Mouse (Mus musculus) neural tube, embryonic 13.5 days (tissue): Measurements from ENCODE around the gene Ing3. TPM values are rescaled to one million over a fixed set of nuclear protein-coding genes. Genes with fewer than 3 reads are reported as not detected.

Experiments used
- ATAC-seq: fragments of 200-750 bp; cut with Nextera tagmentation; 2 replicates; pipeline ENCODE4 v1.8.0; 2017; ENCODE audit warnings: low read depth, mild to moderate bottlenecking, moderate TSS enrichment, moderate library complexity
- H3K27ac ChIP-seq: fragments of 300-500 bp; sonication (generic); replicated peaks from 2 replicates; pipeline ENCODE4 v1.5.1; 2015; ENCODE audit warnings: moderate library complexity, mild to moderate bottlenecking, inconsistent platforms
- H3K27me3 ChIP-seq: fragments of 300-500 bp; sonication (generic); 2 replicates; pipeline ENCODE4 v1.6.1; 2015; ENCODE audit warnings: mild to moderate bottlenecking, inconsistent platforms
- H3K36me3 ChIP-seq: fragments of 300-500 bp; sonication (generic); 2 replicates; pipeline ENCODE4 v1.6.1; 2015; ENCODE audit warnings: mild to moderate bottlenecking, inconsistent platforms
- H3K4me1 ChIP-seq: fragments of 300-500 bp; sonication (generic); replicated peaks from 2 replicates; pipeline ENCODE4 v1.6.1; 2015; ENCODE audit warnings: inconsistent platforms
- H3K4me2 ChIP-seq: fragments of 300-500 bp; sonication (generic); 2 replicates; pipeline ENCODE4 v1.6.1; 2015; ENCODE audit warnings: inconsistent platforms, mild to moderate bottlenecking, moderate library complexity
- H3K4me3 ChIP-seq: fragments of 300-500 bp; sonication (generic); 2 replicates; pipeline ENCODE4 v1.5.1; 2015; ENCODE audit warnings: mild to moderate bottlenecking, inconsistent platforms
- H3K9ac ChIP-seq: fragments of 300-500 bp; sonication (generic); 2 replicates; pipeline ENCODE4 v1.6.1; 2015; ENCODE audit warnings: moderate library complexity, mild to moderate bottlenecking, inconsistent platforms
- H3K9me3 ChIP-seq: fragments of 300-500 bp; sonication (generic); 2 replicates; pipeline ENCODE4 v1.6.1; 2016; ENCODE audit warnings: inconsistent platforms
- WGBS: fragments of 180-500 bp; shearing (Covaris S2); methylation state at CpG from one replicate; pipeline ENCODE4 v1.1.7; 2015; 5-methylcytosine and 5-hydroxymethylcytosine counted together
- polyA plus RNA-seq: library from polyadenylated mRNA; unstranded; fragments of >200 nt; fragmentation: Nextera tagmentation; extraction: Ambion mirVana; gene quantifications from 2 replicates; pipeline ENCODE4 v1.2.1, GENCODE M21; 2015

The Ing3 gene
- polyA plus RNA-seq, 1 experiment from 2014 or later, result 46.4 TPM

DNA sequence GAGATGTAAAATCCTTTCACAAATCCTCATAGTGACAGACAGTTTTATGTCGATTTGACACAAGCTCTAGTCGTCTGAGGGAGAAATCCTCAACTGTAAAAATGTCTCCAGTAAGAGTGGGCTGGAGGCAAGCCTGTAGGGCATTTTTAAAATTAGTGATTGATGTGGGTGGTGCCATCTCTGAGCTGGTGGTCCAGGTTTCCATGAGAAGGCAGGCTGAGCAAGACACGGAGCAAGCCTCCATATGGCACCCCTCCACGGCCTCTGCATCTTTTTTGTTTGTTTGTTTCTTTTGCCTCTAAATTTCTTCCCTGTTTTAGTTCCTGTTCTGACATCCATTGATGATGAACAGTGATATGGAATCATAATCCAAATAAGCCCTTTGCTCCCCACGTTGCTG, 63.1 kb downstream of the Ing3 start:
- no peak overlapping the region for H3K9ac ChIP-seq
- no peak overlapping the region for H3K4me2 ChIP-seq
- no peak overlapping the region for H3K4me3 ChIP-seq
- no peaks in the 10 kb centered on the region for H3K36me3 ChIP-seq
- H3K27me3 ChIP-seq, result no peaks in the 10 kb centered on the region
- no peaks in the 10 kb centered on the region for H3K9me3 ChIP-seq
- 78% methylated on average over 5 of the region's 5 CpGs for WGBS
- ATAC-seq, result no peak
- H3K4me1 ChIP-seq, result peaks cover 3% of the 10 kb centered on the region
- no peak overlapping the region for H3K27ac ChIP-seq

DNA sequence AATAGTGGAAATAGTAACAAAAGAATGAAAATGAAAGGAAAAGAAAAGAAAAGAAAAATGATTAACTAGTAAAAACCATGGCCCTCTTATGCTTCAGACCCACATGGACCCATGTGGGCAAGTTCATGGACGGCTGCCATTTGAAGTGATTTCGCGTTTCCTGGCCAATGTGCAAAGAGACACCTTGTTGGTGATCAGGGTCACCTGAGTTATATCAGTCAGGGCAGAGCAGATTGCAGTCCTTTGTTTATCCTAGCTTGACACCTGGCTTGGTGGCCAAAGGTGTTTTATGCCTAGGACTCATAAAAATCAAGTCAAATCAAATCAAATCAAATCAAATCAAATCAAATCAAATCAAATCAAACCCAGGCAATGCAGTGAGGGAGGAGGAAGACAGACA, 64.0 kb downstream of the Ing3 start:
- WGBS, result 91% methylated on average over 3 of the region's 3 CpGs
- no peak for ATAC-seq

DNA sequence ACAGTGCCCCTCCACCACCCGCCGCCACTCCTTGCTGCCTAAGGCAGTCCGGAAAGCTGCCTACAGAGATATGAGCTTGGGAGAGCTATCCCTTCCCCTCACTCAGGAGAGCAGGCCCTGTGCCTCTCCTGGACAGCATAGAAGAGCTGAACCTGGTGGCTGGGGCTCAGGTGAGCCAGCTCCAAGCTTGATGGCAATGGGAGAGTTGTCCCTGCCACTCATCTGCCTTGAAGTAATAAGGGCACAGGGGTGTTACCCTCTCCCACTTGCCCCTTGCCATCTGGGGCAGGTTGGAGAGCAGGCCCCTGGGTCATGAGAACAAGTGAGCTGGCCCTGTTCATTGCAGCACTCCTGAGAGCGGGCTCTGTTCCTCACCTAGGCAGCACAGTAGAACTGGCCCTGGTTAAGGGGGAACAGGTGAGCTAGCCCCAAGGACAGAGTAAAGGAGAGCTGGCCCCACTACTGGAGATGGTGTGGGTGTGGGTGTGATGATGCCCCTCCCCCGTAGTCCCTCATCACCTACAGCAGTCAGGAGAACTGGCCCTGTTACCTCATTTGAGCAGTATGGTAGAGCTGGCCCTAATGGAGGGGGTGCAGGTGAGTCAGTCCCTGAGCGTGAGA, 65.0 kb downstream of the Ing3 start:
- H3K4me3 ChIP-seq, result no peak overlapping the region
- H3K4me2 ChIP-seq, result no peak overlapping the region
- no peak overlapping the region for H3K27ac ChIP-seq
- 94% methylated on average over 6 of the region's 6 CpGs for WGBS
- H3K9me3 ChIP-seq, result no peaks in the 10 kb centered on the region
- H3K36me3 ChIP-seq, result no peaks in the 10 kb centered on the region
- no peak for ATAC-seq
- no peaks in the 10 kb centered on the region for H3K27me3 ChIP-seq
- H3K4me1 ChIP-seq, result peaks cover 6% of the 10 kb centered on the region
- no peak overlapping the region for H3K9ac ChIP-seq

More for the DNA sequence above, 64.0 kb downstream of the Ing3 start:
- Histone ChIP-seq H3K4me1 (peaks cover 6% of the 10 kb centered on the region), H3K27me3 (no peaks in the 10 kb centered on the region), H3K9me3 (no peaks in the 10 kb centered on the region), H3K27ac (no peak overlapping the region), H3K4me2 (no peak overlapping the region), H3K4me3 (no peak overlapping the region), H3K36me3 (no peaks in the 10 kb centered on the region), H3K9ac (no peak overlapping the region)

DNA sequence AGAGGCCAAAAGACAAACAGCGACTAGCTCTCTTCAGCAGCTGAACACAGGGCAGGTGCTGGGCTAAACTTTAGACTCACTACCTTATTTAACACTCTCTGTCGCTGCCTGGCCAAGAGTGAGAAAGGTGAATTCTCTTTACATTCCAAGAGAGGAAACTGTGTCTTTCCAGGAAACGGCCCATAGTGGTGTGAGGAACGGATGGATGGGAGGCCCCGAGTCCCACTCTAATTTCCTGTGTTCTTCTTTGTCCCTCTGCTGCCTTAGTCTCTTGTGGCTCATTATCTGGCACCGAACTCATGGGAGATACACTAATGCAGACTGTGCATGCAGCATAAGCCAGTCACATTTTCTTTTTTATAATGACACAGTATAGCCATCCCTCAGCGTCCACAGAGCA, 68.3 kb downstream of the Ing3 start:
- H3K4me2 ChIP-seq, result no peak overlapping the region
- H3K27me3 ChIP-seq, result no peaks in the 10 kb centered on the region
- H3K9ac ChIP-seq, result no peak overlapping the region
- H3K9me3 ChIP-seq, result no peaks in the 10 kb centered on the region
- peaks cover 16% of the 10 kb centered on the region for H3K4me1 ChIP-seq
- WGBS, result 63% methylated on average over 7 of the region's 7 CpGs
- H3K36me3 ChIP-seq, result no peaks in the 10 kb centered on the region
- H3K4me3 ChIP-seq, result no peak overlapping the region
- no peak for ATAC-seq
- no peak overlapping the region for H3K27ac ChIP-seq

DNA sequence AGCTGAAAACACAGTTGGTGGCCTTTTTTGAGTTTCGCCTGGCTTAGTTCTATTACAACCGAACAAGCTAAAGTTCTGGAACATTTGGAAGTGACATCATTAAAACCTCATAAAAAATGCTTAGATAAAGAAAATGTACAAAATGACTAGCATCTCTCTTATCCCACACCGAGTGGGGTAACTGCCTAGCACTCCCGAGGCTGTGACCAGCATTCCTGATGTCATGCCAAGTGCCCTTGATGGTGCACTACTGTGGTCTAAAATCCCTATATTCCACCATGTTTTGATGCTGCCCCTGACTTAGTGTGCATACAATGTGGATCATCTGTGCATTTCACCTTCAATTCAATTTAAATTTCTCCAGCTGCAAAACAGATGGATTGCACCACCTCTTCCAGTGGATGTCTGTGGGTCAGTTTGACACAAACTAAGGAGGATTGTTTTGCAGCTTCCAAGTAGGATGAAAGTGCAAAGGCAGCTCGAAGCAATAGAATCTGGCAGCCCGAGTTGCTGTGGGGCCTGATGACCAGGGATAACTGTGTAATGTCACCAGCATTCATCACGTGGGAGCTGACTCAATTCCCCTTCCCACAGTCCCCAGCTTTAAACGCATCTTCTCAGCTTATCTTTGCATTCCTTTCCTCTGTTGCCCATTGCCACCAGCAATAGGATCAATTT, 69.5 kb downstream of the Ing3 start:
- Histone ChIP-seq H3K9me3 (no peaks in the 10 kb centered on the region), H3K4me1 (peaks cover 16% of the 10 kb centered on the region), H3K4me3 (no peak overlapping the region), H3K9ac (no peak overlapping the region), H3K27me3 (no peaks in the 10 kb centered on the region), H3K4me2 (no peak overlapping the region), H3K27ac (no peak overlapping the region), H3K36me3 (no peaks in the 10 kb centered on the region)
- 77% methylated on average over 8 of the region's 8 CpGs for WGBS
- no peak for ATAC-seq

DNA sequence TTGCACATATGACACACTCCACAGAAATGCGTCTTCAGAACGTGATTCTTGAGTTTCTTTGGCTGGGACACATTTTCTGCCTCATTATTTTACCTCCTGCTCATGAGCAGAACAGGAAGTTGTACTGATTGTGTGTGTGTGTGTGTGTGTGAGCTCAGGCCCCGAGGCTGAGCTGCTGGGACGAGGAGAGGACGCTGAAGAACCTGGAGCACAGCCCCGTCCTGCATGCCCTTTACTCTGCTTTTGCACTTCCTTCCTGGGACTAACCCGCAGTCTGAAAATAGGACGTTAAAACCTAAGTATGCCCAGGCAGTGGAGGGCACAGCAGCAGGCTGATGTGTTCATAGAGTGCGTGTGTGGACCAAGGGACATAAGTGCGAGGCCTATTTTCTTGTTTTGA, 70.3 kb downstream of the Ing3 start:
- WGBS, result 61% methylated on average over 10 of the region's 10 CpGs
- no peak overlapping the region for H3K9ac ChIP-seq
- H3K4me2 ChIP-seq, result no peak overlapping the region
- H3K9me3 ChIP-seq, result no peaks in the 10 kb centered on the region
- H3K4me3 ChIP-seq, result no peak overlapping the region
- H3K27me3 ChIP-seq, result no peaks in the 10 kb centered on the region
- ATAC-seq, result no peak
- no peak overlapping the region for H3K27ac ChIP-seq
- H3K4me1 ChIP-seq, result peaks cover 16% of the 10 kb centered on the region
- H3K36me3 ChIP-seq, result no peaks in the 10 kb centered on the region

DNA sequence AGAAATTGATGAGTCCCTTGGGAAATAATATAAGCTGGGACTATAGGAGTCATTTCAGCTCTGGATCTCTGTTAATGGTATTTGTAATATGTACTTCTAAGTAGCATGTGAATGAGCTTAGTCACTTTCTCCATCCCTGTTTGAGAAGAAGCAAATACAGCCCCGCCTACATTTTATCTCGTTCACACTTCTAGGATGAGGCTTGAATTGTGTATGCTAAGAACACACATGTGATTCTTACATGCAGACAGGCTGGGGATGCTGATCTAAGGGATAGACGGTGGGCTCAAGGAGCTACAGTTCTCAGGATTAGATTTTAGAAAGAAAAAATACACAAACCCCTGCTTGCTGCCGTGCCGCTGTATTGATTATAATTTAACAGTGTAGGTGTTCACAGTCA, 71.3 kb downstream of the Ing3 start:
- ATAC-seq, result no peak
- no peaks in the 10 kb centered on the region for H3K27me3 ChIP-seq
- H3K36me3 ChIP-seq, result no peaks in the 10 kb centered on the region
- H3K4me2 ChIP-seq, result no peak overlapping the region
- 81% methylated on average over 5 of the region's 5 CpGs for WGBS
- H3K4me1 ChIP-seq, result peaks cover 20% of the 10 kb centered on the region
- H3K9me3 ChIP-seq, result no peaks in the 10 kb centered on the region
- no peak overlapping the region for H3K4me3 ChIP-seq
- H3K9ac ChIP-seq, result no peak overlapping the region
- no peak overlapping the region for H3K27ac ChIP-seq

DNA sequence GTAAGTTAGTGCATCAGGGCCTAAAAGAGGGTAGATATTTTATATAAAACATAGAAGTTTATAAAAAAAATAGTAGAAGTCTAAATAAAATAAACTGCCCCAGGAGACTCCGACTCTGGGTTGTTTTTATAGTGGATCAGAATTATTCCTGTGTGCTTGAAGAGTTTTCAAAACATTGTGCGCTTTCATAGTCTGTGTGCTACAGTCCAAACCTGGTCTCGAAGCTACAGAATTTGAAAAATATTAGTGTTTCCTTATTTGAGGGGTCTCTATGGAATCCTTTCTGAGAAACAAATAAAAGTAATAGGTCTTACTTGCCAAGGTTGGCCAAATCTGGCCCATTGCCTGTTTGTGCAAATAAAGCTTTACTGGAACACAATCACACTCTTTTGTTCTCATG, 71.9 kb downstream of the Ing3 start:
- 84% methylated on average over 3 of the region's 3 CpGs for WGBS
- H3K27me3 ChIP-seq, result no peaks in the 10 kb centered on the region
- no peaks in the 10 kb centered on the region for H3K9me3 ChIP-seq
- H3K9ac ChIP-seq, result no peak overlapping the region
- H3K4me2 ChIP-seq, result no peak overlapping the region
- H3K36me3 ChIP-seq, result no peaks in the 10 kb centered on the region
- H3K4me1 ChIP-seq, result peaks cover 26% of the 10 kb centered on the region
- H3K27ac ChIP-seq, result no peak overlapping the region
- H3K4me3 ChIP-seq, result no peak overlapping the region
- ATAC-seq, result no peak

DNA sequence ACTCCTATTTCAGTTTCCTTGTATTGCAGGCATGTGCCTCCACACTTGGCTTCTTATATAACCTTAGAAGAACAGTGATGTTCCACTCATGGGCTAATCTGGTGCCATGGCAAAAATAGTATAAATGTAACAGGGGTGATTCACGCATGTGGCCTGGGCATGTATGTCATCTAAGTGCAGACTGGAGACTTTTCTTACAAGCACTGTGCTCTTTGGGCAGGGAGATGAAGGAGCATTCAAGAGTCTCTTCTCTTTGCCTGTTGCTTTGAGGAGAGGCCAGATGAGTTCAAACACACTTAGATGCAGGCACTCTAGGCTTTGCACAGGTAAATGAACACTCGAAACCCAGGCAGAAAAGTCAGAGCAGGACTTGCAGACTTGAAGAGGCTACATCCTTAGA, 74.8 kb downstream of the Ing3 start:
- Histone ChIP-seq H3K4me2 (no peak overlapping the region), H3K9ac (no peak overlapping the region), H3K27me3 (no peaks in the 10 kb centered on the region), H3K9me3 (no peaks in the 10 kb centered on the region), H3K4me3 (no peak overlapping the region), H3K27ac (no peak overlapping the region), H3K36me3 (no peaks in the 10 kb centered on the region), H3K4me1 (peaks cover 21% of the 10 kb centered on the region)
- no peak for ATAC-seq
- WGBS, result 97% methylated on average over 2 of the region's 2 CpGs

Other genes starting within 250 kb of the Ing3 start
- 77.5 and 78.9 TPM in 2 replicates for gene Tspan12, start 97.1 kb upstream of the Ing3 start, polyA plus RNA-seq
- gene Cped1, start 36.3 kb downstream of the Ing3 start, polyA plus RNA-seq, result 3.6 and 3.9 TPM in 2 replicates